Comparison of ENCODE assay signal across 8 mouse cellular contexts in the genomic region with DNA sequence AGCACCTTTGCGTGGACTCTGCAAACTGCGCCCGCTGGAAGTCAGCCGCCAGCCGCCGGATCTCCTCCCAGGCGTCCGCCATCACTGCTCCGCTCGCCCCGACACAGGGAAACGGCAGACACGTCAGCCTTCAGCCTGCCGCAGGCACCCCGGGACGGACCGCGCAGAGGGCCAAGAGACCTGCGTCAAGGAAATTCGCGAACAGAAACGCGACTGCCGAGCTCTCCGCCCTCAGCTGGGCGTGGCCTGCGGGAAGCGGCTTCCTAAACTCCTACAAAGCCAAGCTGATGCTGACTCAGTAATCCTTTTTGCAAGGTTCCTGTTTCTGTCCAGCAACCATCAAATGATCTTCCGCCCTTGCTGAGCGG. TPM values are rescaled to one million over a fixed set of nuclear protein-coding genes. Genes with fewer than 3 reads are reported as not detected.
A peak's percentile ranks its signal among the peaks of the same experiment; 100 is the strongest.
DNase-seq lines count a peak whose midpoint lies in the region; ATAC-seq lines count a peak whose summit lies in the region.

A gene (minus strand): TSS at position 151 of the 368 bp plus-strand sequence.

- peak; percentile 98 for ATAC-seq in megakaryocyte progenitor cell, adult 5-6 weeks (replicated peaks; ENCODE audit: poor library complexity)

- DNase-seq in adipocyte (ENCODE audit: low spot score) = peak; percentile 91
- peak; percentile 97 for DNase-seq in embryo, embryonic 10 days (ENCODE audit: low spot score)
- DNase-seq in gastrocnemius, postnatal 10 days = peak; percentile 96
- peak; percentile 94 for DNase-seq in induced T-regulatory cell, adult 2 months (ENCODE audit: low read depth)
- DNase-seq in left cerebral cortex, adult 9 months (ENCODE audit: low spot score in 2 of 2) = peak; percentile 87 to 96
- peak; percentile 95 for DNase-seq in right cerebral cortex, postnatal 14 days
- DNase-seq in urinary bladder, postnatal 36 days (ENCODE audit: low spot score in 2 of 2) = peak; percentile 97 to 98

RNA-seq across cellular contexts. Expression of the gene that starts here (rescaled TPM):
- 10 to 100 TPM; 35.0 to 41.2 TPM for total RNA-seq in gastrocnemius, postnatal 10 days (2021)
- 25.0 and 32.4 TPM in 2 replicates for total RNA-seq in megakaryocyte progenitor cell, adult 5-6 weeks (2015)
- total RNA-seq in megakaryocyte progenitor cell, adult 5-6 weeks (2017) = 24.1 and 35.4 TPM in 2 replicates

Comparison
In these comparisons a context has a peak if more than half of its experiments do, and no peak if none do; other contexts are left out.
1. Peak in every context shown above with its lines: DNase-seq and ATAC-seq.